Mouse (Mus musculus): ENCODE measurements at regions not wholly inside any gene's neighbourhood (a gene's known extent, or its start where the extent isn't known, plus 50 kb on each side); places are given as distances from the start of the nearest gene placed in this dataset.
A peak's percentile ranks its signal among the peaks of the same experiment; 100 is the strongest.

DNA sequence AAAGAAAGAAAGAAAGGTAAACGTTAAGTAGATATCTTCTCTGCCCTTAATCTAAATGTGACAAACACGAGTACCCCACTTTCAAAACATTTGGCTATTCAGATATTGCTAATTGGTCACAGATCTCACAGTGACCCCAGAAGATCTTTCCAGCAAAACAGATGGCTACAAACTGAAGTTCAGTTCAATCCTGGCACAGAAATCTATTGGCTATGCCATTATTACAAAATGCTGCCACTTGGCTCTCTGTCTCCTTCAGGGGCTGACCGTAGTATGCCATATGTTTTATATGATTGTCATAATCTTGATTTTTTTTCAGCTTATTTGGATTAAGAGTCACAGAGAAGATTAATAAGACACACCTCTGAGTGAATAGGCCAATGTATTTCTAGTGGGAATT is 873.2 kb downstream of the Slc22a22 start:
- no peak for DNase-seq (ENCODE audit: low spot score in 2 of 2)

DNA sequence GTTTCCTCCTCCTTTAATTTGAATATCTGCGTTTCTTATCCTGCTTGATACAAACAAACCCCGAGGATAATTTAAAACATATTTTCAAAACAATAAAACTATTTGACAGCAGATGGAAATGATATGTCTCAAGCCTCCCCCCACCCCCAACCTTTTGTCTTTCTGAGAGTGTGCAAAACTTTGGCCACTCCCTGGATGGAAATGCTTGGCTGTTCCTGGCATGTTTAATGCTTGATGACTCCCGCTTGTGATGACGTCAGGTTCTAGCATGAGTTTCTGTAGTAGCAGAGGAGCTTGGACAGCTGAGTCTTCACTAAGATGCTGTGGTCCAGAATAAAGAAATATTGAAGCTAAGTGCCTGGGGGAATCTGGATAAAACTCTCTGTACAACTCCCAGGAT is 884.8 kb downstream of the Slc22a22 start:
- no peak for DNase-seq (ENCODE audit: low spot score in 2 of 2)

DNA sequence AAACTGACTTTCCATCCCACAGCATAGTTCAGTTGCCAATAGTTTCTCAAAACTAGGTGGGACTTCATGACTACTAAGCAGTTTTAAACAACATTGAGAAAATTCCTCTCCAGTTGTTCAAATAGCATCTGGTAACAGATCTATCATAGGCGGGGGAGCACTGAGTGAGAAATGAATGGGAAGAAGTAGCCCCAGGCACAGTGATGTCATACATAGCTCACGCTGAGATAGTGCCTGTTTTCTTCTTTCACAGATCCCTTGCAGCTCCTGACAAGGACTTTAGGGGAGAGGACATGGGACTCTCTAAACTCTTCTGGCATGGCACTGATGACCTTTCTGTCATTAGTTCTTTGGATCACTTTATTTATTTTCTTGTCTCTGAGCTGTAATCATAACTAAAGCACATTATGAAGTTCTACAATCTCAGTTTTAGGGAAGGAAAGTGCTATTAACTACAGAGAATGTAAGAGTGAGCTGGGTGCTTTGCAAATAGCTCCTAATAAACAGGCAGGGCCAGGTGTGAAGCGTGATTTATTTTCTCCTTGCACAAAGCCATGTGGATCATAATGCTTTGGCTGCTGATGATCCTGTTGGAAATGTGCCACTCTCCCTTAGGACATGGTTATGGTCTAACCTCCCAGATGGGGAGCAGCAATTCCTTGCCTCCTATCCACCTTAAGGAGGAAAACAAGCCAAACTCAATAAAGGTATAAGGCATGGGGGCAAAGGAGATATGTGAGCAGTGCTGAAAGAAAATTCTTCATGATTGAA is 896.5 kb downstream of the Slc22a22 start:
- DNase-seq (ENCODE audit: low spot score in 2 of 2) = no peak

DNA sequence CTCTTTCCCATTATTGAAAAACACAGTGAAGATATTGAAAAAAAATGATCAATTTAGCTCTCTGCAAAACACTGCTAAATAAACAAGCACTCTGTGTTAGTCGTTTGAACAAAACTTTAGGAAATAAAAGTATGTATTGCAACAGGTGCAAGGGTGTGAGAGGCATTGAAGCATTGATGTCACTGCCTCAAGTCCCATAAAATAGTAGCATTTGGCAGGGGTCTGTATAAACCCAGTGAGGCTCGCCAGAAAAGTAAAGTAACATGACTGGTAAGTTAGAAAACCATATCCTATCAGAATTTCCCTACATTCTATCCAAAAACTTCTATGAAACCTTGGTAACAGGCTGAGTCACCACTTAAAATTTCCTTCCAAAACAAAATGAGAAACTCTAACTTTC is 914.2 kb downstream of the Slc22a22 start:
- no peak for DNase-seq (ENCODE audit: low spot score in 2 of 2)

DNA sequence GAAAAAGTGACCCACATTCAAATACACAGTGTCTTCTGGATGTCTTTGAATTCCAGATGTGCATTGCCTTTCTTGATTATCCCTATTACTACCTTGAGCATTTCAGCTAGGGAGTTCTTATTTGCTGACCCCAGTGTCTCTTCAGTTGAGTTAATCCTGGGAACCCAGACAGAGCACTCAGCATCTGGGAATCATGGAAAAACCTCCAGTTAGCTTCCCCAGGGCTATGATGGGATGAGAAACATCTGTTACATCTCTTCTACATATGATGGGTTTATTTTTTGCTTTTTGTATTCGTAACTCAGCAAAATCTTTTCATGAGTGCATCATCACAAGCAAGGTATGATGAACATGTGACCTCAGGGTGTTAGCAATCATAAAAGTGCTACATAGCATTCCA is 914.6 kb downstream of the Slc22a22 start:
- no peak for DNase-seq (ENCODE audit: low spot score in 2 of 2)

DNA sequence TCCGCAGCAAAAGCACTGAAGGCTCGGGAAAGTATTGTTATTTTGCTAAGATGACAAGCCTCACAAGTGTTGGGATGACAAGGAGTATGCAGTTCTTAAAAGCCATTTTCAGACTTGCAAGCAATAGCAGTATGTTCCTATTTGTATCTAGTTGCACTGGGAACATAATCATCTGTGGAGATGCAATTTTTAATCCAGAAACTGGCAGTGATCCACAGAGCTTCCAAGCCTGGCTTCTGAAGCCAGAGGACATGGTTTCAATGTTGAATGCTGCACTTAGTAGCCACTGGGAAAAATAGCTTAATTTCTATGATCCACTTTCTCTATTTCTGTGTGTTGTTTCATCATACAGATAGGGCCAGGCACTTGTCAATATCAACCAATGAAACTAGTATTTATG is 915.3 kb downstream of the Slc22a22 start:
- no peak for DNase-seq (ENCODE audit: low spot score in 2 of 2)

DNA sequence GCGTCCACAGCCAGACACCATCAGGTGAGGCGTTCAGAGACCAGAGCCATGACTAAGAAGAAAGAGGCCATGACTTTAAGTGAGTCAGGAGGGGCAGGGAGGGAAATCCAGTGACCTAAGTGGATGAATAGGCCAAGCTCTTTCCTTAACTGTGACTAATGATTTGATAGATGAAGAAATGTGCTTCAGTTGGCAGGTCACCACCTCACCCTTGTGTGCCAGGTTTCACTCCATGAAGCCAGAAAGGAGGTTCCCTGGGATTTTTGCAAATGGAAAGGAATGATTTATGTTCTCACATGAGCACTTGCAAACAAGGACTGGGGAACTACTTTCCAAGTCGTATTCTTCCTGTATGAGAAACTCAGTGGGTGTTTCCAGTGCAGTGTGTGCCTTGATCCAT is 923.0 kb downstream of the Slc22a22 start:
- DNase-seq (ENCODE audit: low spot score in 2 of 2) = no peak

DNA sequence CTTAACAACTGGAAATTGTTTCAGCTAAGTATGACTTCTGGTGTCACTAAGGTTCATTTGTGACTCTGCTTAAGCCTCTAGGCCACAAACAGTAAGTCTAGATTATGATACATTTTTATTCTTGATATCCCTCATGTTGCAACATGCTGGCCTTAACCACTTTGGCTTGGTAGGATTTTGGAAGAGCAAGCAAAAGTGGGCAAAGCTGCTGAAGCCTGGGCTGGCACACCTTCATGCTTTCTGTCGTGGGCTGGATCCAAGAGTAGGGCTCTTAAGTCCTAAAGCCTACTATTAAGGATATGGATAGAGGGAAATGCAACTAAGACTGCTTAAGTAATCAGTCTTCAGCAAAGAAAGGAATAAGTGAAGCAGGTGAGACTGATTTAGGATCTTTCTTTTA is 923.6 kb downstream of the Slc22a22 start:
- no peak for DNase-seq (ENCODE audit: low spot score in 2 of 2)

DNA sequence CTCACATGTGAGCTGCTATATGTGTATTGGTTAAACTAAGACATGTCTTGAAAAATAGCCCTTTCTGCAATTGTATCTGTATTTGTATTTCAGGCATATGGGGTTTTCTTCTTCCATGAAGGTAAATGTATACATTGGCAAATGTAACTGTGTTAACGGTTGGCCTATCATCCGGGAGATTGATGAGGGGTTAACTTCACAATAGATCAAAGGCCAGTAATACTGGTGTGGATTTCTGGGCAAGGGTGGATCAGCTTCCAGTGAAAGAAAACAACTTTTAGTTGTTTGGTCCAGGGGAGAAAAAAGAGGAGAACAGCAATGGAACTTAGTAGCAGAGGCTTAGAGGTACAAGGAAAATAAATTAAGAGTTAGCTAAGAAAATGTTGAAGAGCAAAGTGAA is 945.9 kb downstream of the Slc22a22 start:
- no peak for DNase-seq (ENCODE audit: low spot score in 2 of 2)

DNA sequence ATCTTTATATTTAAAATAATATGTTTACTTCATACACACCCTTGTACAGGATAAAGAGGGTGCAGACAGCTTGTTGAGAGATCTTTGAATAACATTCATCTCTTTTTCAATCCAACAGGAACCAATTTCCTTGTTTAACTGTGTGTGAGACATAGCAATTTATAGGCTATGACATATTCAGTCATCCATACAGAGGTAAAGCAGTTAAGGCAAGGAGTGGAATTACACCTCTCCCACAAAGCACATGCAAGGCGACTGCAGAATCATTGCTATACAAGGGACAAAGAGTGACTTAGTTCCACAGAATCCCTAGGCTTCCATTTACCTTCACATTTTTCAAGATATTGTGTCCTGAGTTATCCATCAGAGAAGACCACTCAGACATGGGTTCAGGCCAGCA is 959.0 kb downstream of the Slc22a22 start:
- DNase-seq (ENCODE audit: low spot score in 2 of 2) = no peak

DNA sequence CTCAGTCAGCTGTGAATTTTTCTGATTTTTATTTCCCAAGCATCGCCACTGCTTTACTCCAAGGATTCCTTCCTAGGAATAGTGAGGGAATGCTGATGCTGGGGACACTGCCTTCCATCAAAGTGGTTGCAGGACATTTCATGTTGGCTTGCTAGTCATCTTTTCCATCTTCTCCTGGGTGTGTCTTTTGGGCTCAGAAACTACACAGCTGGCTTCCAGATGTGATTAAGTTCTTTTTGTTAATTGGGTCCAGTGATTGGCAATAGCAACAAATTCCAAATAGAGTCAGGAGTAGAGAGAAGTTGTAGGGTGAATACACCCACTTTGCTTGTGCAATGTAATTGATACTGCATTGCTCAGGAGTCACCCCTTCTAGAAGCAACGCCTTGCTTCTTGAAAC is 961.3 kb downstream of the Slc22a22 start:
- no peak for DNase-seq (ENCODE audit: low spot score in 2 of 2)

DNA sequence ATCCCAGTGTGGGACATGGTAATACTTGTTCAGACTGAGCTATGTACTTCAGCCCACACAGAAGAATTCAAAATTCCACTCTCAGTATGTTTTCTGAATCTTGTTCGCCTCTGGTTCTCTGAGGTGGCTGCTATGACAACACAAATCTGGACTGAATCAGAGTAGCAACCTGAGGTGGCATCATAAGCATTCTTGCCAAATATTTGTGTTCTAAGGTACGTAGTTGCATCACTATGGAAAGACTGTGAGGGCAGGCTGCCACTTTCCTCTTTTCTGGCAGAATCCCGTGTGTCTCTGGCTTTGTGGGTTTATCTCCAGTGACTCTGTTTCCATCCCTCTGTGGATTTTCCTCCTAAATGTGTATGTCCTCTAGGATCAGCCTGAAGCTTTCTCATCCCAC is 978.7 kb downstream of the Slc22a22 start:
- DNase-seq (ENCODE audit: low spot score in 2 of 2) = no peak

DNA sequence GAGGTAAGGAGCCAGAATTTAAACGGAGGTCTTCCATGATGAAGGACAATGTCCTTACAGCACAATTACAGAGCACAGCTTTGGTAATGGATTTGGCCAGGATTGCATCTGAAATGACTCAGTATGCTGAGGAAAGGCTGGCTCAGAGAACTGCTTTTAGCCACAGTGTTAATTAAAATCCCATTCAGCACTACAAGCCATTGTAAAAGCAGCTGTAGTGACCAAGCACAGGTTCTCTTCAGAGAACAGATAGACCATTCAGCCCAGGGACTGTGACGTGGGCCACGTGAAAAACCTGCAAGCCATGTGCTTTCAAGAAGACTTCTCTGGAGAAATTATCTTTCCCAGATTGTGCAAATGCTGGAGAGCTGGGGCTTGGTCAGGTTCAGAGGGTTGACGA is 979.7 kb downstream of the Slc22a22 start:
- DNase-seq (ENCODE audit: low spot score in 2 of 2) = no peak

DNA sequence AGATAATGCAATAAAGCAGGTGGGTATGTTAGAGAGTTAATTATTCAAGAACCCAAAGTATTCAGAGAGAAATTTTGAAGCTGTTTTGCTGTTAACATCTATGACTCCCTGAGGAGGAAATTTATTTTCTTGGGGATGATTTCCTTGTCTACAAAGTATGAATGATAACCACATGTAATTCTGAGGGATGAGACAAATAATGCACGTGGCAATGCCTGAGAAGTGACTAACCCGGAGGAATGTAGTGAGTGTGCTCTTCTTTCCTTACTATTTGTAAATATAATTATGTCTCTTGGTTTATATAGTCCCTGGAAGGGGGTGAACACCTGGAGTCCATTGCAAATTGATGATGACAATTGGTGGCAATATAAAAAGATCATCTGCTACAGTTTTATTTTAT is 981.1 kb downstream of the Slc22a22 start:
- no peak for DNase-seq (ENCODE audit: low spot score in 2 of 2)

DNA sequence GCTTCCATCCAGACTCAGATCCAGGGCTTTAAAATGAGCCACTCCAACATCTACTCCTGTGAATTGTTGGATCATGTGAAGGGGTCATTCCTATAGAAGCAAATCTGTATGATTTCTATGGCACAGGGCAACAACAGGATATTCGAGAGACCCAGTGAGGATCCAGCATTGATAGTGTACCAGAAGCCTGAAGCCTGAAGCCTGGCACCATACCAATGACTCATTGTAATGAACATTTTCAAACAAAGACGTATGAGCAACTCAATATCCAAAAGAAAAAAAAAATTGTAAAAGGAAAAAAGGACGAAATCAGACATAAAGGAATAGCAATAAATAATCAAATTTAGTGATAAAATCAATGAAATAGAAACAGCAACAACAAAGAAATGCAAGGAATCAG is 991.5 kb downstream of the Slc22a22 start:
- no peak for DNase-seq (ENCODE audit: low spot score in 2 of 2)

DNA sequence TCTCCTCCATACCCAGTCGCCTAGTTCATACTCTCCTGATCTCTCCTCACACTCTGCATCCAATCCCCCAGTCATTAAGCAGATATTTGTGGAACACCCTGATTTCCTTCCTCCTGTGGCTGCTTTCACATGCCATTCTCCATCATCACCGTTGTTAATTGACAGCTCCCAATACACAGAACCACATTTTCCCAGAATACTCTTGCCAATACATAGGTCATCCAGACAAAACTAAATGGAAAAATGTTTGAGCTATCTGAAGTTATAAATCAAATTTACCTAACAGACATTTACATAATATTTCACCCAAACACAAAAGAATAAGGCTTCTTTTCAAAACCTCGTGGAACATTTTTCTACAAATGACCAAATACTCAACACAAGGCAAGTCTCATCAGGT is 992.7 kb downstream of the Slc22a22 start:
- DNase-seq (ENCODE audit: low spot score in 2 of 2) = no peak

DNA sequence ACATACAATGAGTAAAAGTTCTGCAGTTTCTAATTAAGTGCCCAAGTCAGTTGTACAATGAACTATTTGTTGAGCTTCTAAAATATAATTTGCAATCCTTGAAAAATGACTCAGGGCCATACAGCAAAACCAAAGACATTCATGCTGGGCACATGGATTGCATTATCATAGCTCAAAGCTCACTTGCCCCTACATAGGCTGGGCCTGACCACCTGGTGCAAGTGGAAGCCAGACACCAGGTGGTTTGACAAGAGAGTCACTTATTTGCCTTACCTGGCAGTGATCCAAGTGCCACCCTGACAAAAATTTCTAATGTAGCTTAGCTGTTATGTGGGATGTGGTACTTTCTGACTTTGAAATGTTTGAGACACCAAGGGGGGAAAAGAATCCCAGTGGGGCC is 997.7 kb downstream of the Slc22a22 start:
- no peak for DNase-seq (ENCODE audit: low spot score in 2 of 2)

DNA sequence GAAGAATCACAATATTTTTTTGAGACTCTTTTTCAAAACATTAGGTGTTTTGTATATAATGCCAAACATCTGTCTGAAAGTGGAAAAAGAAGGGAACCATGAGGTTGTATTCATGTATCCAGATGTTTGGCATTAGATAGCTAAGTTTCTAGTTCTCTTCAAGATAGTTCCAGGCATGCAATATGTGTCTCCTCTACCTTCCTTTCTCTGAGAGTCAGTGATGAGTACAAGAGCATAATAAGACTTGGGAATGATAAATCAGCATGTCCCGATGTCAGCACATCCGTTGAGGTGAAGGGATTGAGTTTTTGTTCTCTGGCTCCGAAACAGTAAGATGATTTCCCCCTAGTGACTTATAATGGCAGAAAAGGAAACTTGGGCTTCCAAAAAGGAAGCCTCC is 998.4 kb downstream of the Slc22a22 start:
- no peak for DNase-seq (ENCODE audit: low spot score in 2 of 2)

DNA sequence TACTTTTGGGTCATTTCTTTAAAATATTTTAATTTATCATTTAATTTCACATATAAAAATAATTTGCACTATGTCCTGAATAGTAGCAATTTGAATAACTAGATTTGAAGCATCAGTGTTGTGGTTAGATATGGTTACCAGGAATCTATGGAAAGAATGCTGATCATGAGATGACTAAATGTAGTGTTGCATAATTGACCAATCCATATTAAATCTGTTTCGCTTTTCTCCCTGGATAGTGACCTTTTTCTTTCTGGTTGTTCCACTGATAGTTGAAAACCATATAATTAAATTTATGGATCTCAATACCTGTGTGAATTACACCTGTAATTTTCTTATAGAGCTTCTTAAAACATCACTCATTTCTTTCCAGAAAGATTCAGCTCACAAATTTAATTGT is 1003.7 kb downstream of the Slc22a22 start:
- no peak for DNase-seq (ENCODE audit: low spot score in 2 of 2)

DNA sequence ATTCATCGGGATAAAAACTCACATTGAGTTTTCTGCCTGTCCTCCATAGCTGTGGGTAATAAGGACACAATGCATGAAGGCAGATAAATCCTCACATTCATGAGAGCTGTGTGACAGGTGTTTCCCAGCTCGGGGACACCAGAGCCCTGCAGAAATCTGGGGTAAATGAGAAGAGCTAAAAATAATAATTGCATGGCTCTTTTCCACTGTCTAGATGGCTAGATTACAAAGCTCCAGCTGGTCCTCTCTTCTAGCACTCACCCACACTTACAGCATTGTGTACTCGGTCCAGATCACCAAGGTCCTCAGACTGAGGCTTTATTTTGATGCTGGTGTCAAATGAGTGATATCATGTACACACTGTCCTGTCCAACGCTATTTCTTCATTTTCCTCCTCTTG is 1025.5 kb downstream of the Slc22a22 start:
- DNase-seq (ENCODE audit: low spot score in 2 of 2) = peak in 1 of 2 experiments; percentile 11

DNA sequence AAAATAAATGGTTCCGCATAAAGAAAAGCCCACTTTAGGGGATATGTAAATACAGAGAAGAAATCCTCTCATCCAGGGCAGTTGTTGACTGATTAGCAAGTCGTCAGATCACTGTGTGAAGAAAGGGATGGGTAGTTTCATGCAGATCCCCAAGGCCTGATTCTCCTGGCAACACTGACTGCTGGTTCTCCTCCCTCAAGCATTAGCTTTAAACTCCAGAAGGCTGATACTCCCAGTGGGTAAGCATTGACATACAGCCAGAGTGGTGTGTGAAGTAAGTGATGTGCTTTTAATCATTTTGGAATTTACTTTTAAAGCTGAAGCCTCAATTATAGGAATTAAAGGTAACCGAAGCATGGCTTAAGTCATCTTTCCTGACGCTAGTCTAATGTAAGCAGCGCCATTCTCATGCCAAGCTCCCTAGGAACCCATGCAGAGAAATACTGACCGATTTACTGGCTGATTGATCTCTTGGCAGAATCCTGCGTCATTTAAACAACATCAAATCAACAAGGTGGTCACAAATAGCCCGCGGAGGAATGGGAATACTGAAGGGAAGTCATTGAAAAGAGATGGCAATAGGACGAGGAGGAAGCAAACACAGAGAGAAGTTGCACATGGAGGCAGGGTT is 1029.3 kb downstream of the Slc22a22 start:
- no peak for DNase-seq (ENCODE audit: low spot score in 2 of 2)

DNA sequence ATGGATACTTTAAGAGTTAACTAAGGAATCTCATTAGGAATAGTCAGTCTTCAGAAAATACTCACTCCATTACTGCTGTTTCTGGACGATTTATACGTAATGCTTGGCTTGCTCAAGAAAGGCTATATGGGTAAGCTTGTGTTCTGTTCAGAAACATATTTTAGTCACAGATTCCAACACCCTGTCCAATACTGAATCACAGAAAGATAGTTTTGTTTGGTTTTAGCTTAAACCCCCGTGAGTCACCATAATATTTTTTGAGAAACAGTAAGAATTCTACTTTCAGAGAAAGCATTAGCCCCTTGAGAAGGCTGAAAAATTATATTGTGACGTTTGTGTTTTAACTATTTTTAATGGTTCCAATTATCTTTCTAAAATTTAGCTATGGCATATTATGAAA is 1037.3 kb downstream of the Slc22a22 start:
- no peak for DNase-seq (ENCODE audit: low spot score in 2 of 2)

DNA sequence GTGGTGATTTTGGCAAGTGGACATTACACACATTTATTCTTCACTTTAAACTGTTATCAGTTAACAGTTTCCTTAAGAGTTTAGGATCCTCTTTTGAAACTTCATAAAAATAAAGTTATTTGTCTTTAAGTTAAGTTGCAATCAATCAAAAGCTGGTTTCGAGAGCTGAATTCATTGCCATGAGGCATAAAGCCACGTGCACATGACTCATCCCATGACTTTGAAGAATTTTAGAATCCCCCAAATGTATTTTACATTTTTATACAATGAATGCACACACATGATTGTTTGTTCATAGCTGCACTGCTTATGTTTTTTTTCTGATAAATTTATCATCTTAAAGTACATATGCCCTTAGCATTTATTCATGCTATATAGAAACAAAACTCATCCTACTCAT is 1039.1 kb downstream of the Slc22a22 start:
- no peak for DNase-seq (ENCODE audit: low spot score in 2 of 2)

DNA sequence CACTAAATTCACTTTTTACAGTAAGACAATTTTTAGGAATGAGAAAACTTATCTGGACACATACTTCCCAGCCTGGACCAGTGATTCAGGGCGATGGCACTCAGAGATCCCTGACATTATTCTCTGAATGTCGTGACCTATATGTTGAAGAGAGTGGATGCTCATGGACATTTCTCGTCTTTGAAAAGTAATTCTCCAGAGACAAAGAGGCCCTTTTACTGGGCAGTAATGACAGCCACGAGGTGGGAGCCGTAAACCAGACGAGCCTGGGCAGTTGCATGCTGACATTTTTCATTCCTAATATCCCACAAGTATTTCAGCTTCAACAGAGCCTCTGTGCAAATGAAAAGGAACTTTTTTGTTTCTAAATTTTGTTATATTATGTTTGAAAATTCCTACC is 1041.3 kb downstream of the Slc22a22 start:
- DNase-seq (ENCODE audit: low spot score in 2 of 2) = no peak
